Mouse (Mus musculus): ENCODE data around the gene Orai1.

DNA sequence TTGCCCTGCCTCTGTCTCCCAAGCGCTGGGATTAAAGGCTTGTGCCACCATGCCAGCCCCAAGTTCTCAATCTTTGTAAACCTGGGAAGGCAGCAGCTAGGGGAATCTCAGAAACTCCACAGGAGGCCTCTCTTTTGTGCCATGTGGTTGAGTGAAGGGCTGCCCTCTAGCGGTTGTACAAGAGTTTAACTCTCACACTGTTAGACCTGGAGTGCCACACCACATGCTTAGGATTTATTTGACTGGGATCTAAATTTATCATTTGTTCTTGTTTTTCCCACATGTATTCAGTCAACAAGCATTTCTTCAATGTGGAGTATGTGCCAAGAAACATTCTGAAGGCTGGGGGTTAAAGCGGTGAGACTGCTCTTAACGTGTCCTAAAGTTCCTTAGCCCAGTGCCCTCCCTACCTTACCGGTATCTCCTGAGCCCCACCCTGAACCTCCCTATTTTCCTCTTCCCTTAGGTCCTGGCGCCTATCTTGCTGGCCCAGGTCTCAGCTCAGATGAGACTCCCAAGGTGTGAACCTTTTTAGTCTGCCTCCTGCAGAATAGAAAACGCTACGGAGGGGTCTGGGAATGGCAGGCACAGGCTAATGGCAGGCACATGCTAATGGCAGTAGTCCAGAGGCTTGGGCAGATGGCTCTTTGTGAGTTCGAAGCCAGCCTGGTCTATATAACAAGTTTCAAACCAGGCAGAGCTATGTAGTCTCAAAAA is 1.1 kb upstream of the Orai1 start:
- TF ChIP-seq POLR2A (IDR thresholded peaks at IDR 0.05; ENCODE audit: low read depth, low read length): no peak
- peak; percentile 65; the same call in 1 of the 2 replicates for TF ChIP-seq CTCF (IDR thresholded peaks at IDR 0.05; ENCODE audit: extremely low read depth, insufficient read length, insufficient replicate concordance, low read depth, low read length)

All from small intestine, adult 2 months (tissue).